Mouse (Mus musculus) CH12.LX (cell line): ENCODE results near the gene Zfp287. TPM values are rescaled to one million over a fixed set of nuclear protein-coding genes. Genes with fewer than 3 reads are reported as not detected.

ENCODE experiments used
- DNase-seq: peaks from one replicate; pipeline ENCODE4 v3.0.0-alpha.2; 2013; ENCODE audit errors: extremely low read depth
- H3K27ac ChIP-seq: 2 replicates; pipeline ENCODE4 v1.5.1; 2012; ENCODE audit warnings: low read depth, mild to moderate bottlenecking, control low read depth, moderate library complexity; ENCODE audit not compliant: insufficient read depth
- H3K27me3 ChIP-seq: replicated peaks from 2 replicates; pipeline ENCODE3; 2012; ENCODE audit warnings: inconsistent platforms
- H3K36me3 ChIP-seq, 2 experiments: replicated peaks in 1 of 2; 2 replicates each; pipeline versions ENCODE3 to v1.6.1; 2012; ENCODE audit warnings: inconsistent platforms in 1 of 2, low read length in 1 of 2, mild to moderate bottlenecking in 1 of 2, mixed read lengths in 1 of 2, moderate library complexity in 1 of 2; ENCODE audit not compliant: control insufficient read depth in 1 of 2, insufficient read depth in 1 of 2
- H3K4me1 ChIP-seq, 2 experiments: 2 replicates each; pipeline ENCODE4 v1.6.1; 2012; ENCODE audit warnings: inconsistent platforms in 1 of 2, moderate library complexity in 1 of 2; ENCODE audit not compliant: insufficient read depth in 2 of 2, control insufficient read depth in 1 of 2
- H3K4me2 ChIP-seq: 2 replicates; pipeline ENCODE4 v1.6.1; 2012; ENCODE audit warnings: low read depth, mild to moderate bottlenecking, control low read depth; ENCODE audit not compliant: poor library complexity, insufficient read depth, severe bottlenecking
- H3K4me3 ChIP-seq, 3 experiments: fragments of 150-350 bp in 1 of 3; sonication (generic) in 1 of 3; replicated peaks in 1 of 3; 2 replicates each; pipeline versions ENCODE3 to v1.5.1; 2011 to 2012; ENCODE audit warnings: low read depth in 2 of 3, low read length in 2 of 3, mild to moderate bottlenecking in 2 of 3, moderate library complexity in 2 of 3, control low read depth in 1 of 3, improper control_type of control experiment in 1 of 3, inconsistent platforms in 1 of 3, mixed read lengths in 1 of 3; ENCODE audit not compliant: poor library complexity in 1 of 3
- H3K79me2 ChIP-seq: replicated peaks from 2 replicates; pipeline ENCODE4 v1.6.1; 2012; ENCODE audit warnings: mild to moderate bottlenecking, moderate library complexity; ENCODE audit not compliant: control insufficient read depth, poor library complexity, insufficient read depth, severe bottlenecking; ENCODE audit errors: extremely low read depth
- H3K9ac ChIP-seq: 2 replicates; pipeline ENCODE4 v1.6.1; 2012; ENCODE audit warnings: low read depth, mild to moderate bottlenecking, control low read depth, moderate library complexity; ENCODE audit not compliant: insufficient read depth
- H3K9me3 ChIP-seq: replicated peaks from 2 replicates; pipeline ENCODE3; 2012; ENCODE audit warnings: low read length, inconsistent platforms, mixed read lengths
- CHD1 ChIP-seq: IDR thresholded peaks from 2 replicates; pipeline ENCODE4 v1.6.1; 2012; ENCODE audit warnings: low read depth, low read length, improper control_type of control experiment, inconsistent platforms
- CHD2 ChIP-seq: IDR thresholded peaks from 2 replicates; pipeline ENCODE4 v1.6.1; 2011; ENCODE audit warnings: low read length, improper control_type of control experiment
- CTCF ChIP-seq, 2 experiments: IDR thresholded peaks in 1 of 2; conservative IDR thresholded peaks in 1 of 2; 2 replicates each; pipeline ENCODE4 v1.5.1; 2011 to 2012; ENCODE audit warnings: low read depth in 2 of 2, low read length in 2 of 2, improper control_type of control experiment in 1 of 2, inconsistent platforms in 1 of 2, mild to moderate bottlenecking in 1 of 2, moderate library complexity in 1 of 2
- ELF1 ChIP-seq: IDR thresholded peaks from 2 replicates; pipeline ENCODE4 v1.6.1; 2014; ENCODE audit warnings: low read depth, mild to moderate bottlenecking, inconsistent platforms, low read length, improper control_type of control experiment
- ETS1 ChIP-seq: conservative IDR thresholded peaks from 2 replicates; pipeline ENCODE4 v1.6.1; 2012; ENCODE audit warnings: low read depth, mild to moderate bottlenecking, inconsistent platforms, low read length, improper control_type of control experiment, moderate library complexity
- HCFC1 ChIP-seq: IDR thresholded peaks from 2 replicates; pipeline ENCODE4 v1.6.1; 2012; ENCODE audit warnings: low read depth, mild to moderate bottlenecking, inconsistent platforms, low read length, improper control_type of control experiment
- MAX ChIP-seq: IDR thresholded peaks from 2 replicates; pipeline ENCODE4 v1.6.1; 2011; ENCODE audit warnings: low read length, improper control_type of control experiment
- MXI1 ChIP-seq: IDR thresholded peaks from 2 replicates; pipeline ENCODE4 v1.6.1; 2011; ENCODE audit warnings: mild to moderate bottlenecking, low read depth, low read length, improper control_type of control experiment
- MYC ChIP-seq: IDR thresholded peaks from 2 replicates; pipeline ENCODE4 v1.6.1; 2011; ENCODE audit warnings: low read depth, mild to moderate bottlenecking, improper control_type of control experiment, low read length
- NRF1 ChIP-seq: IDR thresholded peaks from 2 replicates; pipeline ENCODE4 v1.6.1; 2014; ENCODE audit warnings: low read depth, mild to moderate bottlenecking, inconsistent platforms, low read length, improper control_type of control experiment, moderate library complexity
- PAX5 ChIP-seq: IDR thresholded peaks from 2 replicates; pipeline ENCODE4 v1.6.1; 2012; ENCODE audit warnings: low read length, inconsistent platforms, mixed read lengths
- POLR2A ChIP-seq: IDR thresholded peaks from 2 replicates; pipeline ENCODE4 v1.6.1; 2011; ENCODE audit warnings: low read depth, mild to moderate bottlenecking, improper control_type of control experiment, low read length
- SIN3A ChIP-seq: IDR thresholded peaks from 2 replicates; pipeline ENCODE4 v1.6.1; 2012; ENCODE audit warnings: low read length, improper control_type of control experiment, inconsistent platforms
- SMC3 ChIP-seq: IDR thresholded peaks from 2 replicates; pipeline ENCODE4 v1.6.1; 2011; ENCODE audit warnings: low read depth, low read length, improper control_type of control experiment
- TBP ChIP-seq: conservative IDR thresholded peaks from 2 replicates; pipeline ENCODE4 v1.6.1; 2011; ENCODE audit warnings: low read depth, low read length, improper control_type of control experiment
- UBTF ChIP-seq: IDR thresholded peaks from 2 replicates; pipeline ENCODE4 v1.6.1; 2012; ENCODE audit warnings: low read depth, mild to moderate bottlenecking, inconsistent platforms, low read length, improper control_type of control experiment, moderate library complexity
- USF2 ChIP-seq: conservative IDR thresholded peaks from 2 replicates; pipeline ENCODE4 v1.6.1; 2011; ENCODE audit warnings: low read depth, low read length, improper control_type of control experiment
- ZKSCAN1 ChIP-seq: IDR thresholded peaks from 2 replicates; pipeline ENCODE4 v1.6.1; 2012; ENCODE audit warnings: low read depth, inconsistent platforms, low read length, improper control_type of control experiment, borderline replicate concordance
- ZMIZ1 ChIP-seq: IDR thresholded peaks from 2 replicates; pipeline ENCODE4 v1.6.1; 2012; ENCODE audit warnings: low read depth, mild to moderate bottlenecking, inconsistent platforms, low read length, improper control_type of control experiment
- ZNF384 ChIP-seq: IDR thresholded peaks from 2 replicates; pipeline ENCODE4 v1.6.1; 2012; ENCODE audit warnings: low read depth, low read length, improper control_type of control experiment, inconsistent platforms
- dilution Hi-C: fragments of 300-500 bp; cut with MboI; formaldehyde crosslinking; loops from 2 replicates; pipeline ENCODE4 v1.14.3; 2020; ENCODE audit warnings: low sequenced_read_pairs; ENCODE audit not compliant: extremely low pct_unique_long_range_greater_than_20kb, extremely low pct_ligation_motif_present
- in situ Hi-C: fragments of 300-500 bp; cut with MboI; formaldehyde crosslinking; loops from 3 replicates; pipeline ENCODE4 v1.14.3; 2019; ENCODE audit warnings: low sequenced_read_pairs, low pct_ligation_motif_present, low pct_unique_long_range_greater_than_20kb, mixed read lengths
- polyA plus RNA-seq: library from polyadenylated mRNA; unstranded; fragments of >175 nt; gene quantifications from 2 replicates; pipeline ENCODE4 v1.2.1, GENCODE M21; 2012; ENCODE audit warnings: low read depth; ENCODE audit not compliant: insufficient read length
- total RNA-seq, 2 experiments: library from RNA; depleted of rRNA; stranded (reverse); fragments of 300-350 nt in 1 of 2; fragments of >200 nt in 1 of 2; gene quantifications; 2 replicates each; pipeline ENCODE4 v1.2.3; 2012 to 2014

Gene Zfp287
- total and polyA plus RNA-seq, 3 experiments = 4.8 to 7.3 (median 5.7) TPM

DNA sequence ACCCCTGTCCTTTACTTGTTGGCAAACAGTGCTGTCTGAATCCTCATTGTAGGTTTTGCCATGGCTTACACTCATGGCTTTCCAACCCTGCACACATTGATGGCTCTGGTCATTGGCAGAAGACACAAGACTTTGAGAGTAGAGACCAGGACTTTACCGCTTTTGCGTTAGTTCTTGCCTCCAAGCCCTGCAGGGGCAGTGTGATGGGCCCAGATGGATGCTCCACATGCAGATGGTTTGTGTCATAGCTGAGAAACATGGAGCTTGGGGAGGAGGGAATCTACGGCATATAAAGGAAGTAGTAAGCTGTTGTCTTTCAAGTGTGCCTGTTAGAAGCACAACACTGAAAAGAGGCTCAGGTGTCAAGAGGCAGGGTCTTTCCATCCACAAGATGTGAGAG is 79.6 kb downstream of the Zfp287 start:
- no peak overlapping the region for H3K4me3 ChIP-seq
- H3K9ac ChIP-seq = no peak overlapping the region
- peaks cover 12 to 63% of the 10 kb centered on the region in 2 experiments for H3K4me1 ChIP-seq
- H3K4me2 ChIP-seq = no peak overlapping the region
- H3K27ac ChIP-seq = no peak overlapping the region
- H3K27me3 ChIP-seq = no peaks in the 10 kb centered on the region
- in situ Hi-C loops (no loop called here), dilution Hi-C loops (no loop called here)
- H3K36me3 ChIP-seq = peaks cover 30 to 59% of the 10 kb centered on the region in 2 experiments
- no peak for DNase-seq
- no peaks in the 10 kb centered on the region for H3K9me3 ChIP-seq
- peaks cover 30% of the 10 kb centered on the region for H3K79me2 ChIP-seq
- TF ChIP-seq ZNF384 (no peak), CHD2 (no peak), ZMIZ1 (no peak), ETS1 (no peak)
- TF ChIP-seq, all 38 proteins: peak for 0

DNA sequence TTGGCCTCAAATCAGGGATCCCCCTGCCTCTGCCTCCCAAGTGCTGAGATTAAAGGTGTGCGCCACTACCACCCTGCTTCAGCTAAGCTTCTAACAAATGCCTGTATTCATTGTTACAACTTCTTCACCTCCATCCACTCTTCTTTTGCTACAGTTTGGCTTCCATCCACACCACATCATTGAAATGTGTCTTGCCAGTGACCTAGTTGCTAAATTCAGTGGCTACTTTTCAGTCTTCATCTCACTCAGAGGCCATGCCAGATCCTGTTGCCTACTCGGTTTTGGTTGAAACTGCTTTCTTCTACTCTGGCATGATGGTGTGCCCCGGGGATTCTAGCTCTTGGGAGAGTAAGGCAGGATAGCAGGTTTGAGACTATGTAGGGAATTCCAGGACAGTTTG is 80.1 kb downstream of the Zfp287 start:
- no peak for DNase-seq

More for the DNA sequence above, 80.1 kb downstream of the Zfp287 start:
- H3K4me3 ChIP-seq = no peak overlapping the region
- no peaks in the 10 kb centered on the region for H3K27me3 ChIP-seq
- peaks cover 27% of the 10 kb centered on the region for H3K79me2 ChIP-seq
- TF ChIP-seq PAX5 = no peak
- TF ChIP-seq SIN3A = no peak
- TF ChIP-seq POLR2A = no peak
- no peak for TF ChIP-seq ZMIZ1
- no peak for TF ChIP-seq ZKSCAN1
- TF ChIP-seq NRF1 = no peak
- no peak for TF ChIP-seq MYC
- no peak for TF ChIP-seq UBTF
- no peak for TF ChIP-seq SMC3
- no peak for TF ChIP-seq CHD1
- no peak for TF ChIP-seq MAX
- no peak for TF ChIP-seq CTCF (conservative IDR thresholded peaks at IDR 0.05 in 1 of 2, IDR thresholded peaks at IDR 0.05 in 1 of 2; ENCODE audit: low read depth in 2 of 2, low read length in 2 of 2)
- no peak for TF ChIP-seq TBP
- TF ChIP-seq HCFC1 = no peak
- no peak for TF ChIP-seq MXI1
- no peak for TF ChIP-seq ELF1
- no peak for TF ChIP-seq USF2
- TF ChIP-seq ZNF384 = no peak
- TF ChIP-seq, all 38 proteins: peak for 0
- Histone ChIP-seq H3K9ac (no peak overlapping the region), H3K36me3 (peaks cover 25 to 54% of the 10 kb centered on the region in 2 experiments), H3K9me3 (no peaks in the 10 kb centered on the region), H3K4me2 (no peak overlapping the region), H3K27ac (no peak overlapping the region), H3K4me1 (peaks cover 12 to 63% of the 10 kb centered on the region in 2 experiments)
- in situ Hi-C loops (no loop called here), dilution Hi-C loops (no loop called here)

Other genes with a start within 250 kb of the Zfp287 start
- gene Cenpv, start 192.6 kb downstream of the Zfp287 start, total RNA-seq (2012; rRNA removed) = 98.8 and 107 TPM in 2 replicates
- 24.1 and 24.4 TPM in 2 replicates for gene Cenpv, start 192.6 kb downstream of the Zfp287 start, total RNA-seq (2014; rRNA removed)
- 24.9 and 33.6 TPM in 2 replicates for gene Cenpv, start 192.6 kb downstream of the Zfp287 start, polyA plus RNA-seq
- 2,030 and 2,098 TPM in 2 replicates for gene Ubb, start 180.7 kb downstream of the Zfp287 start, total RNA-seq (2012; rRNA removed)
- gene Ubb, start 180.7 kb downstream of the Zfp287 start, total RNA-seq (2014; rRNA removed) = 929 and 1,092 TPM in 2 replicates
- gene Ubb, start 180.7 kb downstream of the Zfp287 start, polyA plus RNA-seq = 1,487 and 1,562 TPM in 2 replicates
- gene Trpv2, start 157.4 kb downstream of the Zfp287 start, total RNA-seq (2012; rRNA removed) = 58.7 and 59.3 TPM in 2 replicates
- gene Trpv2, start 157.4 kb downstream of the Zfp287 start, total RNA-seq (2014; rRNA removed) = 36.0 and 39.2 TPM in 2 replicates
- 42.3 and 46.2 TPM in 2 replicates for gene Trpv2, start 157.4 kb downstream of the Zfp287 start, polyA plus RNA-seq
- gene Lrrc75a, start 83.4 kb downstream of the Zfp287 start, total RNA-seq (2012; rRNA removed) = 2.9 and 12.6 TPM in 2 replicates
- 1.3 and 1.6 TPM in 2 replicates for gene Lrrc75a, start 83.4 kb downstream of the Zfp287 start, total RNA-seq (2014; rRNA removed)
- 1.8 and 2.7 TPM in 2 replicates for gene Lrrc75a, start 83.4 kb downstream of the Zfp287 start, polyA plus RNA-seq
- gene Mmgt2, start 83.2 kb downstream of the Zfp287 start, total RNA-seq (2012; rRNA removed) = 47.9 and 60.7 TPM in 2 replicates
- gene Mmgt2, start 83.2 kb downstream of the Zfp287 start, total RNA-seq (2014; rRNA removed) = 41.2 and 49.2 TPM in 2 replicates
- 61.4 and 65.9 TPM in 2 replicates for gene Mmgt2, start 83.2 kb downstream of the Zfp287 start, polyA plus RNA-seq
- gene Gm10428, start 21.2 kb upstream of the Zfp287 start, total RNA-seq (2012; rRNA removed) = not detected in 2 replicates
- gene Gm10428, start 21.2 kb upstream of the Zfp287 start, total RNA-seq (2014; rRNA removed) = not detected in 2 replicates
- gene Gm10428, start 21.2 kb upstream of the Zfp287 start, polyA plus RNA-seq = not detected in 2 replicates
- gene Zfp286, start 57.6 kb upstream of the Zfp287 start, total RNA-seq (2012; rRNA removed) = not detected in 2 replicates
- gene Zfp286, start 57.6 kb upstream of the Zfp287 start, total RNA-seq (2014; rRNA removed) = not detected in 2 replicates
- not detected in 2 replicates for gene Zfp286, start 57.6 kb upstream of the Zfp287 start, polyA plus RNA-seq
- gene Trim16, start 88.3 kb upstream of the Zfp287 start, total RNA-seq (2012; rRNA removed) = not detected in 2 replicates
- gene Trim16, start 88.3 kb upstream of the Zfp287 start, total RNA-seq (2014; rRNA removed) = not detected in 2 replicates
- 0.12 TPM in 1 of 2 replicates, not detected in the other for gene Trim16, start 88.3 kb upstream of the Zfp287 start, polyA plus RNA-seq
- 0.50 and 0.59 TPM in 2 replicates for gene Fbxw10, start 115.2 kb upstream of the Zfp287 start, total RNA-seq (2012; rRNA removed)
- 0.78 and 0.88 TPM in 2 replicates for gene Fbxw10, start 115.2 kb upstream of the Zfp287 start, total RNA-seq (2014; rRNA removed)
- 0.87 and 1.4 TPM in 2 replicates for gene Fbxw10, start 115.2 kb upstream of the Zfp287 start, polyA plus RNA-seq
- 57.7 and 62.2 TPM in 2 replicates for gene Tvp23b, start 147.6 kb upstream of the Zfp287 start, total RNA-seq (2012; rRNA removed)
- 68.7 and 71.2 TPM in 2 replicates for gene Tvp23b, start 147.6 kb upstream of the Zfp287 start, total RNA-seq (2014; rRNA removed)
- 39.6 and 40.9 TPM in 2 replicates for gene Tvp23b, start 147.6 kb upstream of the Zfp287 start, polyA plus RNA-seq
- gene Cdrt4, start 219.3 kb upstream of the Zfp287 start, total RNA-seq (2012; rRNA removed) = not detected in 2 replicates
- not detected in 2 replicates for gene Cdrt4, start 219.3 kb upstream of the Zfp287 start, total RNA-seq (2014; rRNA removed)
- gene Cdrt4, start 219.3 kb upstream of the Zfp287 start, polyA plus RNA-seq = not detected in 2 replicates